Comparison of ENCODE assay signal across 8 mouse cellular contexts in genomic region chr14:40967598-40967900, GRCm38 (mm10). TPM values are rescaled to one million over a fixed set of nuclear protein-coding genes. Genes with fewer than 3 reads are reported as not detected.
A peak's percentile ranks its signal among the peaks of the same experiment; 100 is the strongest.
DNase-seq lines count a peak whose midpoint lies in the region; ATAC-seq and TF ChIP-seq lines count a peak whose summit lies in the region.

No protein-coding gene starts in this region.

- no peak for ATAC-seq in embryonic facial prominence, embryonic 13.5 days (ENCODE audit: insufficient number of reproducible peaks, insufficient read depth, low FRiP score, low TSS enrichment, low read depth)
- no peak for ATAC-seq in intestine, embryonic 14.5 days (replicated peaks; ENCODE audit: low FRiP score, low TSS enrichment, low read depth)
- peak; percentile 3; the same call in 1 of the 2 replicates for ATAC-seq in neural tube, embryonic 13.5 days (ENCODE audit: low read depth)
- ATAC-seq in activated CD4-positive, CD25-positive, alpha-beta regulatory T cell, adult 4 months, result no peak

- H3K27ac ChIP-seq in left cerebral cortex, adult 2 months, result peak overlapping the region; percentile 91
- peak overlapping the region; percentile 73 for H3K27ac ChIP-seq in embryonic facial prominence, embryonic 13.5 days
- peak overlapping the region; percentile 71; the same call in 1 of the 2 replicates for H3K27ac ChIP-seq in intestine, embryonic 14.5 days (ENCODE audit: low read depth)
- H3K27ac ChIP-seq in neural tube, embryonic 13.5 days (replicated peaks), result peak overlapping the region; percentile 90

- peaks cover 37% of the 10 kb centered on the region for H3K4me1 ChIP-seq in embryonic facial prominence, embryonic 13.5 days
- peaks cover 21% of the 10 kb centered on the region for H3K4me1 ChIP-seq in intestine, embryonic 14.5 days (replicated peaks; ENCODE audit: control insufficient read depth, insufficient read depth, low read length)
- H3K4me1 ChIP-seq in neural tube, embryonic 13.5 days (replicated peaks), result peaks cover 43% of the 10 kb centered on the region

- TF ChIP-seq CTCF in left cerebral cortex, adult 2 months (IDR thresholded peaks at IDR 0.05), result no peak

- intact Hi-C loops in left cerebral cortex, adult 2 months (cut with DNase I), result loop anchor here (2.0 kb wide), 1 partner anchor 51 kb away; no protein-coding TSS in a partner anchor
- intact Hi-C loops in left cerebral cortex, postnatal 4 days (cut with DNase I), result no loop called here

- peak overlapping the region; percentile 88 for H3K4me2 ChIP-seq in embryonic facial prominence, embryonic 13.5 days
- peak overlapping the region; percentile 62 for H3K4me2 ChIP-seq in intestine, embryonic 14.5 days (ENCODE audit: low read length)
- H3K4me2 ChIP-seq in neural tube, embryonic 13.5 days, result peak overlapping the region; percentile 81

- peak overlapping the region; percentile 72 for H3K4me3 ChIP-seq in left cerebral cortex, adult 2 months
- peak overlapping the region; percentile 89 for H3K4me3 ChIP-seq in embryonic facial prominence, embryonic 13.5 days
- peak overlapping the region; percentile 78 for H3K4me3 ChIP-seq in intestine, embryonic 14.5 days (ENCODE audit: low read depth, low read length)
- peak overlapping the region; percentile 93 for H3K4me3 ChIP-seq in neural tube, embryonic 13.5 days

- H3K36me3 ChIP-seq in embryonic facial prominence, embryonic 13.5 days, result no peaks in the 10 kb centered on the region
- H3K36me3 ChIP-seq in intestine, embryonic 14.5 days (ENCODE audit: control insufficient read depth, insufficient read depth, low read length), result no peaks in the 10 kb centered on the region
- H3K36me3 ChIP-seq in neural tube, embryonic 13.5 days, result no peaks in the 10 kb centered on the region

- no peaks in the 10 kb centered on the region for H3K27me3 ChIP-seq in embryonic facial prominence, embryonic 13.5 days
- no peaks in the 10 kb centered on the region for H3K27me3 ChIP-seq in intestine, embryonic 14.5 days (replicated peaks; ENCODE audit: control insufficient read depth, insufficient read depth, low read length)
- H3K27me3 ChIP-seq in neural tube, embryonic 13.5 days, result no peaks in the 10 kb centered on the region

- WGBS in embryonic facial prominence, embryonic 13.5 days, result 7% methylated on average over 6 of the region's 6 CpGs
- WGBS in intestine, embryonic 14.5 days, result 8% methylated on average over 6 of the region's 6 CpGs
- 3% methylated on average over 6 of the region's 6 CpGs for WGBS in neural tube, embryonic 13.5 days

- H3K9ac ChIP-seq in embryonic facial prominence, embryonic 13.5 days, result peak overlapping the region; percentile 70
- peak overlapping the region; percentile 51 for H3K9ac ChIP-seq in intestine, embryonic 14.5 days (ENCODE audit: low read length)
- H3K9ac ChIP-seq in neural tube, embryonic 13.5 days, result peak overlapping the region; percentile 74

- no peak for DNase-seq in left cerebral cortex, adult 2 months (ENCODE audit: extremely low spot score in 1 of 2, low spot score in 2 of 2)
- DNase-seq in left cerebral cortex, postnatal 4 days, result no peak
- peak; percentile 66 for DNase-seq in intestine, embryonic 14.5 days (ENCODE audit: low spot score)
- DNase-seq in retina, embryonic 14.5 days (ENCODE audit: low spot score), result no peak
- no peak for DNase-seq in cerebellum, adult 9-11 months

- no peaks in the 10 kb centered on the region for H3K9me3 ChIP-seq in embryonic facial prominence, embryonic 13.5 days
- H3K9me3 ChIP-seq in intestine, embryonic 14.5 days (ENCODE audit: control insufficient read depth, low read length), result no peaks in the 10 kb centered on the region
- no peaks in the 10 kb centered on the region for H3K9me3 ChIP-seq in neural tube, embryonic 13.5 days

RNA-seq across cellular contexts. Expression of gene Tspan14, which starts 0.9 kb away (rescaled TPM):
- total RNA-seq in left cerebral cortex, adult 2 months (2021), result 10 to 100 TPM; 50.2 to 52.1 TPM
- 10 to 100 TPM; 81.9 to 86.2 TPM for total RNA-seq in left cerebral cortex, postnatal 4 days (2021)
- 87.6 and 91.1 TPM in 2 replicates for polyA plus RNA-seq in embryonic facial prominence, embryonic 13.5 days (2015; fragmentation: Nextera tagmentation; extraction: Ambion mirVana)
- polyA plus RNA-seq in intestine, embryonic 14.5 days (2014; fragmentation: Nextera tagmentation; extraction: Ambion mirVana), result 71.4 and 76.1 TPM in 2 replicates
- 78.5 and 87.4 TPM in 2 replicates for polyA plus RNA-seq in neural tube, embryonic 13.5 days (2015; fragmentation: Nextera tagmentation; extraction: Ambion mirVana)
- polyA plus RNA-seq in activated CD4-positive, CD25-positive, alpha-beta regulatory T cell, adult 4 months (2017; shearing (Covaris generic)), result 10 to 100 TPM; 56.8 to 58.3 TPM

RNA-seq across cellular contexts. Expression of gene Fam213a, which starts 46.0 kb away (rescaled TPM):
- 100 to 1,000 TPM; 106 to 123 TPM for total RNA-seq in left cerebral cortex, adult 2 months (2021)
- total RNA-seq in left cerebral cortex, postnatal 4 days (2021), result 100 to 1,000 TPM in 1 of 2 experiments, 10 to 100 TPM in 1; 88.0 to 105 TPM
- 99.4 and 119 TPM in 2 replicates for polyA plus RNA-seq in embryonic facial prominence, embryonic 13.5 days (2015; fragmentation: Nextera tagmentation; extraction: Ambion mirVana)
- polyA plus RNA-seq in intestine, embryonic 14.5 days (2014; fragmentation: Nextera tagmentation; extraction: Ambion mirVana), result 46.3 and 46.4 TPM in 2 replicates
- 69.1 and 73.4 TPM in 2 replicates for polyA plus RNA-seq in neural tube, embryonic 13.5 days (2015; fragmentation: Nextera tagmentation; extraction: Ambion mirVana)
- 1 to 10 TPM; 8.5 to 9.2 TPM for polyA plus RNA-seq in activated CD4-positive, CD25-positive, alpha-beta regulatory T cell, adult 4 months (2017; shearing (Covaris generic))
